Comparison of ENCODE assay signal across 18 mouse cellular contexts in genomic region chr15:8682421-8682820, GRCm38 (mm10). TPM values are rescaled to one million over a fixed set of nuclear protein-coding genes. Genes with fewer than 3 reads are reported as not detected.
DNase-seq lines count a peak whose midpoint lies in the region; ATAC-seq and TF ChIP-seq lines count a peak whose summit lies in the region.
"Had no signal": no experiment of that assay in that cellular context is flagged by ENCODE, and none has a peak within 500 bp of the region (broad histone marks: within the 10 kb centered on the region; RNA-seq: fewer than 3 reads in every experiment).

No protein-coding gene starts in this region.

- H3K4me2 ChIP-seq in heart, embryonic 16.5 days (ENCODE audit: low read depth, low read length) = peak overlapping the region; percentile 5; the same call in 1 of the 2 replicates
- peak overlapping the region; percentile 36; the same call in 1 of the 2 replicates for H3K4me2 ChIP-seq in CH12.LX (ENCODE audit: insufficient read depth, low read depth, poor library complexity, severe bottlenecking)
- H3K4me2 ChIP-seq: embryonic facial prominence, embryonic 12.5 days; heart, embryonic 15.5 days; hindbrain, embryonic 13.5 days had no signal

- 0 out of 2 replicates have a peak, but pooled peaks cover 3% of the 10 kb centered on the region for H3K79me2 ChIP-seq in CH12.LX (replicated peaks; ENCODE audit: control insufficient read depth, extremely low read depth, insufficient read depth, poor library complexity, severe bottlenecking)

- no peak for TF ChIP-seq POLR2A in CH12.LX (IDR thresholded peaks at IDR 0.05; ENCODE audit: low read depth, low read length)
- TF ChIP-seq POLR2A in olfactory bulb, adult 2 months (IDR thresholded peaks at IDR 0.05; ENCODE audit: insufficient read depth, low read depth, low read length) = no peak

- H3K9me3 ChIP-seq in heart, embryonic 10.5 days = no peaks in the 10 kb centered on the region
- no peaks in the 10 kb centered on the region for H3K9me3 ChIP-seq in heart, embryonic 16.5 days (replicated peaks; ENCODE audit: control insufficient read depth, low read length)
- no peaks in the 10 kb centered on the region for H3K9me3 ChIP-seq in CH12.LX (replicated peaks; ENCODE audit: low read length)
- H3K9me3 ChIP-seq: embryonic facial prominence, embryonic 12.5 days; heart, embryonic 15.5 days; hindbrain, embryonic 13.5 days had no signal

- H3K4me1 ChIP-seq in heart, embryonic 10.5 days = peaks cover 29% of the 10 kb centered on the region
- peaks cover 11% of the 10 kb centered on the region; the same call in 1 of the 2 replicates for H3K4me1 ChIP-seq in heart, embryonic 16.5 days (ENCODE audit: control insufficient read depth, insufficient read depth, low read length)
- H3K4me1 ChIP-seq in CH12.LX (ENCODE audit: control insufficient read depth in 1 of 2, insufficient read depth in 2 of 2) = peaks cover 14 to 43% of the 10 kb centered on the region in 2 experiments
- no peaks in the 10 kb centered on the region; the same call in 1 of the 2 replicates for H3K4me1 ChIP-seq in olfactory bulb, adult 2 months (ENCODE audit: control insufficient read depth, insufficient read depth, low read length)
- H3K4me1 ChIP-seq: heart, embryonic 15.5 days had no signal

- no peak for TF ChIP-seq CTCF in CH12.LX (conservative IDR thresholded peaks at IDR 0.05 in 1 of 2, IDR thresholded peaks at IDR 0.05 in 1 of 2; ENCODE audit: low read depth in 2 of 2, low read length in 2 of 2)
- no peak for TF ChIP-seq CTCF in olfactory bulb, adult 2 months (IDR thresholded peaks at IDR 0.05; ENCODE audit: insufficient read depth, low read depth, low read length)

- H3K27ac ChIP-seq in heart, embryonic 10.5 days = peak overlapping the region; percentile 22; the same call in 1 of the 2 replicates
- no peak overlapping the region for H3K27ac ChIP-seq in heart, embryonic 16.5 days (ENCODE audit: low read length)
- H3K27ac ChIP-seq in CH12.LX (ENCODE audit: insufficient read depth, low read depth) = no peak overlapping the region
- 0 out of 2 replicates have a peak overlapping the region, but pooled peaks have one; percentile 5 for H3K27ac ChIP-seq in olfactory bulb, adult 2 months (ENCODE audit: insufficient read depth, low read depth, low read length)
- H3K27ac ChIP-seq: embryonic facial prominence, embryonic 12.5 days; heart, embryonic 15.5 days; hindbrain, embryonic 13.5 days had no signal

- ATAC-seq in heart, embryonic 16.5 days (replicated peaks; ENCODE audit: extremely low read depth, insufficient read depth, low FRiP score) = no peak
- ATAC-seq: forebrain, embryonic 16.5 days had no signal

- TF ChIP-seq EP300 in CH12.LX (IDR thresholded peaks at IDR 0.05; ENCODE audit: low read length) = no peak

- 73% methylated on average over 9 of the region's 9 CpGs for WGBS in heart, embryonic 10.5 days
- WGBS in heart, embryonic 16.5 days = 66% methylated on average over 9 of the region's 9 CpGs
- WGBS in olfactory bulb, adult 2 months = 63% methylated on average over 9 of the region's 9 CpGs

- H3K9ac ChIP-seq in heart, embryonic 16.5 days (ENCODE audit: low read length) = no peak overlapping the region
- H3K9ac ChIP-seq in CH12.LX (ENCODE audit: insufficient read depth, low read depth) = no peak overlapping the region
- H3K9ac ChIP-seq: embryonic facial prominence, embryonic 12.5 days; heart, embryonic 15.5 days; hindbrain, embryonic 13.5 days had no signal

- no peaks in the 10 kb centered on the region for H3K27me3 ChIP-seq in heart, embryonic 10.5 days (ENCODE audit: insufficient read depth, poor library complexity, severe bottlenecking)
- no peaks in the 10 kb centered on the region for H3K27me3 ChIP-seq in heart, embryonic 16.5 days (ENCODE audit: control insufficient read depth, insufficient read depth, low read length)
- no peaks in the 10 kb centered on the region for H3K27me3 ChIP-seq in CH12.LX (replicated peaks)
- H3K27me3 ChIP-seq: embryonic facial prominence, embryonic 12.5 days; heart, embryonic 15.5 days; hindbrain, embryonic 13.5 days had no signal

- no peak overlapping the region for H3K4me3 ChIP-seq in heart, embryonic 10.5 days
- no peak overlapping the region for H3K4me3 ChIP-seq in heart, embryonic 16.5 days (ENCODE audit: low read length)
- no peak overlapping the region for H3K4me3 ChIP-seq in CH12.LX (replicated peaks in 1 of 3; ENCODE audit: low read depth in 2 of 3, low read length in 2 of 3, poor library complexity in 1 of 3)
- no peak overlapping the region for H3K4me3 ChIP-seq in olfactory bulb, adult 2 months (ENCODE audit: insufficient read depth, low read depth, low read length)
- H3K4me3 ChIP-seq: embryonic facial prominence, embryonic 12.5 days; heart, embryonic 15.5 days; hindbrain, embryonic 13.5 days had no signal

- in situ Hi-C loops in CH12.LX (cut with MboI; ENCODE audit: low pct_ligation_motif_present, low pct_unique_long_range_greater_than_20kb, low sequenced_read_pairs) = no loop called here

- H3K36me3 ChIP-seq in heart, embryonic 10.5 days = no peaks in the 10 kb centered on the region
- H3K36me3 ChIP-seq in heart, embryonic 16.5 days (ENCODE audit: control insufficient read depth, insufficient read depth) = no peaks in the 10 kb centered on the region
- H3K36me3 ChIP-seq in CH12.LX (replicated peaks in 1 of 2; ENCODE audit: control insufficient read depth in 1 of 2, insufficient read depth in 1 of 2, low read length in 1 of 2) = peaks cover 0 to 8% of the 10 kb centered on the region in 2 experiments
- H3K36me3 ChIP-seq: heart, embryonic 15.5 days; hindbrain, embryonic 13.5 days had no signal

- dilution Hi-C loops in CH12.LX (cut with MboI; ENCODE audit: extremely low pct_ligation_motif_present, extremely low pct_unique_long_range_greater_than_20kb, low sequenced_read_pairs) = no loop called here

- DNase-seq in heart, embryonic 10.5 days (ENCODE audit: low spot score) = no peak
- DNase-seq in heart, adult 9 months (ENCODE audit: low spot score in 2 of 2) = no peak
- DNase-seq in heart, adult 18-20 months = no peak
- DNase-seq in CH12.LX (ENCODE audit: extremely low read depth) = no peak
- DNase-seq in right cerebral cortex, adult 2 months (ENCODE audit: low spot score in 2 of 2) = no peak
- DNase-seq: adrenal gland, adult 8-10 months; adrenal gland, postnatal 36 days; cerebellum, adult 11-12 months; cerebellum, adult 9-10 months; cerebellum, postnatal 25 days; gastrocnemius, postnatal 10 days; kidney, adult 11 months had no signal

- TF ChIP-seq RAD21 in CH12.LX (IDR thresholded peaks at IDR 0.05; ENCODE audit: low read depth, low read length) = no peak

TF ChIP-seq in CH12.LX, 34 proteins besides CTCF, POLR2A, EP300 and RAD21:
- TF ChIP-seq TBP (conservative IDR thresholded peaks at IDR 0.05; ENCODE audit: low read depth, low read length) (no peak), HCFC1 (IDR thresholded peaks at IDR 0.05; ENCODE audit: low read depth, low read length) (no peak), PAX5 (IDR thresholded peaks at IDR 0.05; ENCODE audit: low read length) (no peak), ZMIZ1 (IDR thresholded peaks at IDR 0.05; ENCODE audit: low read depth, low read length) (no peak), MAFK (IDR thresholded peaks at IDR 0.05; ENCODE audit: insufficient replicate concordance, low read length) (no peak), UBTF (IDR thresholded peaks at IDR 0.05; ENCODE audit: low read depth, low read length) (no peak), ZNF384 (IDR thresholded peaks at IDR 0.05; ENCODE audit: low read depth, low read length) (no peak), MYC (IDR thresholded peaks at IDR 0.05; ENCODE audit: low read depth, low read length) (no peak), MAX (IDR thresholded peaks at IDR 0.05; ENCODE audit: low read length) (no peak), JUN (IDR thresholded peaks at IDR 0.05; ENCODE audit: insufficient read depth, low read depth, low read length) (no peak), ELF1 (IDR thresholded peaks at IDR 0.05; ENCODE audit: low read depth, low read length) (no peak), MEF2A (IDR thresholded peaks at IDR 0.05; ENCODE audit: borderline replicate concordance, low read depth, low read length) (no peak), GABPA (IDR thresholded peaks at IDR 0.05; ENCODE audit: insufficient replicate concordance, low read depth, low read length) (no peak), SMC3 (IDR thresholded peaks at IDR 0.05; ENCODE audit: low read depth, low read length) (no peak), RCOR1 (conservative IDR thresholded peaks at IDR 0.05; ENCODE audit: low read depth, low read length) (no peak), ZC3H11A (IDR thresholded peaks at IDR 0.05; ENCODE audit: low read depth, low read length) (no peak), ETS1 (conservative IDR thresholded peaks at IDR 0.05; ENCODE audit: low read depth, low read length) (no peak), IRF4 (IDR thresholded peaks at IDR 0.05; ENCODE audit: low read depth, low read length) (no peak), CHD2 (IDR thresholded peaks at IDR 0.05; ENCODE audit: low read length) (no peak)

RNA-seq across cellular contexts. Expression of gene Slc1a3, which starts 28.1 kb away (rescaled TPM):
- polyA plus RNA-seq in heart, embryonic 10.5 days (2016; fragmentation: Nextera tagmentation; extraction: Ambion mirVana) = 26.2 and 33.4 TPM in 2 replicates
- 11.5 and 15.2 TPM in 2 replicates for polyA plus RNA-seq in heart, embryonic 16.5 days (2015; fragmentation: Nextera tagmentation; extraction: Ambion mirVana)
- total RNA-seq in heart, adult 18-20 months (2021) = 1 to 10 TPM; 1.2 to 3.5 TPM
- total RNA-seq in CH12.LX (2012; rRNA removed) (9.9 and 12.6 TPM in 2 replicates), CH12.LX (2014; rRNA removed) (6.5 and 8.2 TPM in 2 replicates)
- 3.7 and 4.5 TPM in 2 replicates for polyA plus RNA-seq in CH12.LX (2012; ENCODE audit: insufficient read length, low read depth)
- 294 and 312 TPM in 2 replicates for polyA plus RNA-seq in olfactory bulb, adult 2 months (2012; ENCODE audit: insufficient read depth, insufficient read length, low replicate concordance, missing spikeins)

Comparison
In these comparisons a context has a peak if more than half of its experiments do, and no peak if none do; other contexts are left out.
1. H3K27ac ChIP-seq: peak in heart, embryonic 10.5 days (single experiment) and olfactory bulb, adult 2 months (single experiment); none in heart, embryonic 16.5 days (single experiment) and CH12.LX (single experiment).